Mouse (Mus musculus) heart, postnatal 10 days (tissue): ENCODE data around the gene Eml2. TPM values are rescaled to one million over a fixed set of nuclear protein-coding genes. Genes with fewer than 3 reads are reported as not detected.
A peak's percentile ranks its signal among the peaks of the same experiment; 100 is the strongest.
"Not testable (repeated sequence)": the region's sequence is repeated elsewhere in the genome, so short reads cannot be mapped to it uniquely, and the experiment has no call there.

Experiments
- DNase-seq, 2 experiments: peaks; one replicate each; pipeline ENCODE4 v3.0.0; 2021
- intact Hi-C: fragments of 180-260 bp; cut with DNase I; formaldehyde crosslinking; loops from one replicate; pipeline ENCODE4 v1.15.1; 2025
- total RNA-seq, 2 experiments: library from RNA; stranded (reverse); gene quantifications; 2 replicates each; pipeline ENCODE4 v1.2.3; 2021

Eml2 gene
- total RNA-seq, result 10 to 100 TPM; 47.8 to 56.5 TPM

DNA sequence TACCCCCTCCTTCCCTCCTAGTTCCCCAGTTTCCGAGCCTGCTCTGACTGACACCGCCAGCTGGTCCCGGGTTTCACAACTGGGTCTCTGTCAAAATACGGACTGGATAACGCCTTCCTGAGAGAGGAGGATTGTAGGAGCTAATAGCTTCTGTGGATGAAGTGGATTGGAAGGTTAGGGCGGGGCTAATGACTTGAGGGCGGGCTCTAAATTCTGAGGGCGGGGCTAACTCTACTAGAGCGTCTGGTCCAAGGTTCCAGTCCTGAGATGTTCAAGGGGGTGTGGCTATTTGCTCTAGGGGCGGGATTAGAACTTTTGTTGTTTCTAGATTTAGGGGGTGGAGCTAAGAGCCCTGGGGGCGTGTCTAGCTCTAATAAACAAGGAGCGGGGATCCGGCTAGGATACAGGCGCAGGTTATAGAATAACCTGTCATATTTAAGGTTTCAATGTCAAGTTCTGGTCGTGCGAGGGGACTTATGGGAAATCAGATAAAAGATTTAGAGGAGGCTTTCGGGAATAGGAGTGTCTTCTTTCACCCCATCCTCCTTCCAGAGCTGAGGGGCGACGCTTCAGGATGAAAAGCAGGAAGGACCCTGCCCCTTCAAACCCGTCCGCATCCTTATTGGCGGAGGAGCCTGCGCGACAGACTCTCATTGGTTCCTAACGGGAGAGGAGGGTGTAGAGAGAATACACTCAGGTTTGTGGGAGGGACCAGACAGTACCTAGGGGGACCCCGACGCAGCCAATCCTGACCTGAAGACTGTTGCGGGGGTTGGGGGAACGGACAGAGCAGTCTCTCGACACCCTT is at the start of gene Eml2:
Gene Eml2, plus strand, starts transcription at position 714 of the 808 bp plus-strand sequence.
- no peak for DNase-seq
- intact Hi-C loops, result loop anchor here (5.0 kb wide), 3 partner anchors 106 to 166 kb away; partner anchors contain the start of genes Ercc1, Ppm1n and Rtn2

DNA sequence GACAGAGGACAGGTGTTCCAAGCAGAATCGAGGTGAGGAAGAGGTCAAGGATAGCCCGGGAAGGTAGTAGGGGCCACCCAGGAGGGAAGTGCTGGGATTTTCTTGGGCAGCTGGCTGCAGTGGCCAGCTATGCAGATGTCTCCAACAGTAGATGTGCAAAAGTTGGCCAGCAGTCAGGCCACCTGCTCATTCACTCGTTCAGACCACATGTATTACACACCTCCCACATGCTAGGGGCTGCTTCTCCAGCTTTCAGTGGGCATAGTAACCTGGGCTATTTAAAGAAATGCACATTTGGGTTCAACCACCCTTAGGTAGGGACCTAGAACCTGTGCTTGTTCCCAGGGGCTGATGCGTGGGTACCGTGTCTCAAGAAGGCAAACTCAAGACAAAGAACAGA is 48.5 kb upstream of the Eml2 start:
- intact Hi-C loops, result no loop called here
- no peak for DNase-seq

DNA sequence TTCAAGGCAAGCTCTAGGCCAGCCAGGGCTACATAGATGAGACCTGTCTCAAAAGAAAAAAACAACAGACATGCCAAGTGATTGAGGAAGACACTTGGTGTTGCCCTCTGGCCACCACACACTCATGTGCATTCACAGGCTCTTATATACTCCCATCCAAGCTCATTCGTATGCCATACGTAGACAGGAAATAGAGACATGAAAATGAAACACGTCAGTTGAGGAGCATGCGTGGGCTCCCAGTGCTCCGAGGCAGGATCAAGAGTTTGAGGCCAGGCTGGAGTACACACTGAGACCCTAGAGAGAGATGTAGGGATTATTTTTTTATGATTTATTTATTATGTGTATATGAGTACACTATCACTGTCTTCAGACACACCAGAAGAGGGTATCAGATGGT is 46.8 kb upstream of the Eml2 start:
- intact Hi-C loops, result no loop called here

DNA sequence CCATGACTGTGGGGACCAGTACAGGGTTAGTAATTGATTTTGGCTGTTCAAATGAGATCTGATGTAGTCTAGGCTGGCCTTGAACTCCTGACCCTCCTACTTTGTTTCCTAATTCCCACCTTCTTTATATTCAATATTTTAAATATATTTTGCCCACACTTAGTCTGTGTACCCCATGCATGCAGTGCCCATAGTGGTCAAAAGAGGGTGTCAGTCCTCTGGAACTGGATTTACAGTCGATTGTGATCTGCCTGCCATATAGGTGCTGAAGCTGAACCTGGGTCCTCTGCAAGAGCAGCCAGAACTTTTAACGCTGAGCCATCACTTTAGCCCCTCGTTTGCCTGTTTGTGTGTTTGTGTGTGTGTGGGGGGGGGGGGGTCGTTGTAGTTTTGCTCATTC is 45.6 kb upstream of the Eml2 start:
- intact Hi-C loops, result no loop called here
- peak in 1 of 2 experiments; percentile 24 for DNase-seq

More for the DNA sequence above, 46.8 kb upstream of the Eml2 start:
- no peak for DNase-seq

DNA sequence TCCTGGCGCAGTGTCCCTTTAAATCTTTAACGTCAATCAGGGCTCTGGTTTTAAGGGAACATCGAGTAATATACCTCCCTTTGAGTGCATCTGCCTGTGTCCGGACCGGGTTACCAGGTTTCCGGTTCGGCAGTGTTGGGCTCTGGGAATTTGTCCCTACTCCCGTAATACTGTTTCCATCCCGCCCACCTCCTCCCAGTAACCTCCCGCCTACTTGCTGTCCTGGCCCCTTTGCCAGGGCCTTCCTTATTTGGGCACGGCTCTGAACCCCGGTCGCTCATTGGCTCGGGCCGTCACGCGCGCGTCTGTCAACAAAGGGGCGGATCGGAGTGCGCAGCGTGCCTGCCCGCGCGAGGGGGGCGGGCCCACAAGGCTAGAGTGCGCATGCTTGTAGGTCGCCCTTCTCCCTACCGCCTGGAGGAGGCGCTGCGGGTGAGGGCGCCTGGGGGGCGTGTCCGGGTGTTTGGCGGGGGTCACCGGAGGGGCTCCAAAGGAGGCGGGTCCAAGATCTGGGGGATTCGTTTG is 44.8 kb upstream of the Eml2 start:
- peak; percentile 99 for DNase-seq
- intact Hi-C loops, result no loop called here

DNA sequence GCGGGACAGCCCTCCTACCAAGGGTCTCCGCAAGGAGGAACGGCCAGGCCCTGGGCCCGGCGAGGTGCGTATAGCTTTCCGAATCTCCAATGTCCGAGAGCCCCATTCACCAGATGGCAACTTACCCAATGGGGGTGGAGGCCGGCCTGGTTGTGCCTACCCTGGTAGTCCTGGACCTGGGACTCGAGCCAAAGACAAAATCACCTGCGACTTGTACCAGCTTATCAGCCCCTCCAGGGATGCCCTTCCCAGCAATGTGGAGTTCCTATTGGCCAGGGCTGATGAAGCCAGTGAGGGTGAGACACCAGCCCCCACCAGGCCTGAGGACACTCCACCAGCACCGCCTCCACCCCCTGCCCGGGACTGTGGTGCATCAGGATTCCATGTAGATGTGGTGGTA is 40.1 kb upstream of the Eml2 start:
- DNase-seq, result no peak
- intact Hi-C loops, result no loop called here

DNA sequence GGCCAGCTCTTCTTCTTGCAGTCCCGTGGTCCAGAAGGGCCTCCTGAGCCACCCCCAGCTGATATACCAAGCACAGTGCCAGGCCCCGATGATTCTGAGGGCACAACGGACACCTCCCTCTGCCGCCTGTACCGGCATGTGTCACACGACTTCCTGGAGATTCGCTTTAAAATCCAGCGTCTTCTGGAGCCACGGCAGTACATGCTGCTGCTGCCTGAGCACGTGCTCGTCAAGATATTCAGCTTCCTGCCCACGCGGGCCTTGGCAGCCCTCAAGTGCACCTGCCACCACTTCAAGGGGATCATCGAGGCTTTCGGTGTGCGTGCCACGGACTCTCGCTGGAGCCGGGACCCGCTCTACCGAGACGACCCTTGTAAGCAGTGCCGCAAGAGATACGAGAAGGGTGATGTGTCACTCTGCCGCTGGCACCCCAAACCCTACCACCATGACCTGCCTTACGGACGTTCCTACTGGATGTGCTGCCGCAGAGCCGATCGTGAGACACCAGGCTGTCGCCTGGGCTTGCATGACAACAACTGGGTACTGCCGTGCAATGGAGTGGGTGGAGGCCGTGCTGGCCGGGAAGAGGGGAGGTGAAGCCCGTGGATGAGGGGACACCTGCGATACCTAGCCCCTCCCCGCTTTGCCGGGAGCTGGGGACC is 39.4 kb upstream of the Eml2 start:
- intact Hi-C loops, result no loop called here
- no peak for DNase-seq

DNA sequence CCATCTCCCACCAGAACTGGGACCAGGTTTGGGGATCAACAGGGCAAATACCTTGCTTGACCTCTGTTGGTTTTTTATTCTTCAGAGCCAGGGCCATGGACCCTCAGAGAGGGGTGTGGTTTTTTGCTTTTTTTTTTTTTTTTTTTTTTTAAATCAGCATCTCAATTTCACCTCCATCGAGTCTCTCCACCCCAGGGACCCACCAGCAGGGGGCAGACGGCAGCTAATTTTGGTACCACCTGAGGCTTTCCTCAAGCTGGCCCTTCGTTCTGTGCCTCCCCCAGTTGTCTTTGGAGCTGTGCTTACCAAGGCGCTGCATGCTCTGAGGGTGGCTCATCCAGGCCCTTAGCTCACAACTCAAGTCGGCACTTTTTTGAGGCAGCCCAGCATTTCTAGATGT is 38.8 kb upstream of the Eml2 start:
- DNase-seq, result peak; percentile 51 to 71
- intact Hi-C loops, result no loop called here

DNA sequence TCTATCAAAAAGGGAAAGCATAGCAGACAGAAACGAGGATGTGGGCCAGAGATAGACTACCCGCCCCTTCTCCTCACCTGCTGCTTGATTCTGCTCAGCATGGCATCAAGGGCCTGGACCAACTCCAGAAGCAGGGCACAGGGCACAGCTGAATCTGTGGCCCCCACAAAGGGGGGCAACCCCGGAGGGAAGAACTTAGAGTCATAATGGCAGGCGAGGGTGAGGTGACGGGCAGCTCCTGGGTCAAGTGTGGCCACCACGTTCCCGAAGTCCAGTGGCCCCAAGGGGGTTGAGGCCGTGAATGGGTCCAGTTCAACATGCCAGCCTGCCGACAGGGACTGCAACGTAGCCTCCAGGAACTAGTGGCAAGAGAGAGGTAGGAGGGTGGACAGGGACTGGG is 29.4 kb upstream of the Eml2 start:
- no peak for DNase-seq
- intact Hi-C loops, result no loop called here

DNA sequence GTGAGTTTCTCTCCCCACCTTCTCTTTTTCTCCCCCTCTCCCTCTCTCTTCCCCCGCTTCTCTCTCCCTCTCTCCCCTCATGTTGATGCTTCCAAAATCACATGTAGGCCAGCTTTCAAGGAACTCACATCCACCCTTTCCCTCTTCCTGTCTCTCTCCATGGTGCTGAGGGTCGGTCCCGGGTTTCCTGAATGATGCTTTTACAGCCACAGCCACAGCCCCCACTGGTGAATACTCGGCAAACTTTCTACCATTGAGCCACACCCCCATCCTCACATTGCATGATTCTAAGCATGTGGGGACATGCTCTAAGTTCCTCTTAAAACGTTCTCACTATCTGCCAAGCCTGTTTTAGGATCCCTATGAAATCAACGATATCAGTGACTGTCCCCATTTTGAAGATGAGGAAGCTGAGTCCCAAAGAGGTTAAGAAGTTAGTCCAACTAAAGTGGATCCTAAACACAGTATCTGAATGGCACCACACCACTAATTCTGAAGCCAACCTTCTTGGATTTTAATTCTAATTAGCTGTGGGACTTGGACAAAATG is 28.6 kb upstream of the Eml2 start:
- no peak for DNase-seq
- intact Hi-C loops, result no loop called here

DNA sequence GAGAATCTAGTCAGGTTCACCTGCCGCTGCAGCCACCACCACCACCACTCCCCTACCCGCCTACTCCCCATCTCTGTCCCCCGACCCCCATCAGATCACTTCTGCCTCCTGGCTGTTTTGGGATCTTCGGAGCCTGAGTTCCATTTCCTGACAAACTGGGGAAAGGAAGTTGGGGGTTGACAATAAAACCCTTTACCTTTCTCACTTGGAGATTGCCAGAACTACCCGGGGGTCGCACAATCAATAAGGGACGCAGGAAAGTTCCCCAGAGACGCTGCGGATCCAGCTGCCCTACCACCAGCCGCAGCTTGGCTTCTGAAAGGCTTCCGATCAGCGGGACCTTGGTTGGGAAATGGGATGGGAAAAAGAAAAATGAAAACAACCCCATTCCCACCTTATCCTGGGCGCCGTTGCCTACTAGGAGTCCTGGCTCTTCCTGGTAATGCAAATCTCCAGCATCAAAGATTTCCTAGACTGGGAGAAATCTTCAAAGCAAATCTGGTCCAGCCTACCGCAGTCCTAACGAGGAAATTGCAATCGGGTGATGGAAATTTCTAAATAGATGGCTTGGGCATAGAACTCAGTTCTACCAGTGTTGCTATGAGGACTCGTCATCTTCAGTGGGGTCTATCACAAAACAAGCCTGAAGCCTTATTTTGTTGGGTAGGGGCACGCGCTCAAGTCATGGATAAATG is 27.9 kb upstream of the Eml2 start:
- DNase-seq, result no peak
- intact Hi-C loops, result no loop called here

DNA sequence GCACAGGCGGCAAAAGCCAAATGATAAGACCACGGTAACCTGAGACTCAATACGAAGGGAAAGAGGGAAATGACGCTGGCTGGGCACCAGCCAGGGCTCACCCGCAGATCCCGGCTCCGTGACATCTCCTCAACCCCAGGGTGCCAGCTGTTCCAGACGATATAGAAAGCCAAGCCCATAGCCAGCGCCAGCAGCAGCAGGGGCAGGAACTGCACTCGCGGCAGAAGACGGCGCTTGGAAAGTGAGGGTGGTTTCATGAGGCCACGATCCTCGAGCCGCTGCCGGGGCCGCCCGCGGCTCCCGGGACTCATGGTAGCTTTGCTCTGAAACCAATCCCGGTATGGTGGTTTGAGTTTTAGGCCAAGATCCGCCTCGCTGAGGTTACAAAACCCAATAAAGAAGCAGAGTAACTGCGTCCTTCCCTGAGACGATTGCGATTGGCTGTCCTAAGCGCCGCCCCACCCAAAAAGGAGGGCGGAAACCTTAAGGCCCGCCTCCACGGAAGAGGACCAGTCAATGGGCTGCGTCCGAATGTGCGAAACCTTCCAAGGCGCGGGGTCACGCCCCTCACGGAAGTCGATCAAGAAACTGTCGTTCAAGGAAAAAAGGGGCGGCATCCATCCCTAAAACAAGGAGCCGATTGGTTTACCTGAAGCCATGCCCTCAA is 27.2 kb upstream of the Eml2 start, which contains the start of gene Qpctl:
Gene Qpctl, minus strand, starts transcription at position 417 of the 667 bp plus-strand sequence.
- intact Hi-C loops, result no loop called here
- peak; percentile 99 for DNase-seq

DNA sequence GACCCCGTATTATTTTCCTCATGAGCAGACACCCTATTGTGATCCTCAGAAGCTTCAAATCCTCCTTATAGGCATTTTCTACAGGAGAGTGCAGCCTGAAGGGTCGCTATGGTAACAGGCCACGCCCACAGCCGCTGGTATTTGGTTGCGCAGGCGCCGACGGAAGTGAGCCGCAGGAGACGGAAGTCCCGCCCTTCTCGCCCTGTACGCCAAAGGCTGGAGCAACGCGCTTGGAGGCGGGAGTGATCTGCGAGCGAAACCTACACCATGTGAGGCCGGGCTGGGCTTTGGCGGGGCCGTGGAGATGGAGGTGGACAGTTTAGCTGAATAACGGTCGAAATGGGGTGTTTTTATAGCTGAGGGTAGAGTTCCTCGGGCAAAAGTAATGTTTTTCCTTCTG is 26.6 kb upstream of the Eml2 start, which contains the start of gene Snrpd2:
Gene Snrpd2, plus strand, starts transcription at position 97 of the 400 bp plus-strand sequence.
- intact Hi-C loops, result loop anchor here (2.0 kb wide), 1 partner anchor 81 kb away; no protein-coding TSS in a partner anchor
- DNase-seq, result peak; percentile 98 to 99

DNA sequence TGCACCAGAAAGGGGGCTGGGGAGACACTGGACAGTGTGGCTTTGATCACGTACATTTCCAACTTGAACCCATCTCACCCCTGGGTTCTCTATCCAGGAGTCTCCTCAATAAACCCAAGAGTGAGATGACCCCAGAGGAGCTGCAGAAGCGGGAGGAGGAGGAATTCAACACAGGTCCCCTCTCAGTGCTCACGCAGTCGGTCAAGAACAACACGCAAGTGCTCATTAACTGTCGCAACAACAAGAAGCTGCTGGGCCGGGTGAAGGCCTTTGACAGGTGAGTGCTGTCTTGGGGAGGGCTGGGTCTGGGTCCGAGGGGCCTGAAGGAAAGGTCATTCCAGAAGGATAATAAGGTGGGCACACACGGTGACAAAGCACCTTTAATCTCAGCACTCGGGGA is 25.1 kb upstream of the Eml2 start:
- intact Hi-C loops, result loop anchor here (2.0 kb wide), 1 partner anchor 82 kb away; no protein-coding TSS in a partner anchor
- not testable (repeated sequence) for DNase-seq

DNA sequence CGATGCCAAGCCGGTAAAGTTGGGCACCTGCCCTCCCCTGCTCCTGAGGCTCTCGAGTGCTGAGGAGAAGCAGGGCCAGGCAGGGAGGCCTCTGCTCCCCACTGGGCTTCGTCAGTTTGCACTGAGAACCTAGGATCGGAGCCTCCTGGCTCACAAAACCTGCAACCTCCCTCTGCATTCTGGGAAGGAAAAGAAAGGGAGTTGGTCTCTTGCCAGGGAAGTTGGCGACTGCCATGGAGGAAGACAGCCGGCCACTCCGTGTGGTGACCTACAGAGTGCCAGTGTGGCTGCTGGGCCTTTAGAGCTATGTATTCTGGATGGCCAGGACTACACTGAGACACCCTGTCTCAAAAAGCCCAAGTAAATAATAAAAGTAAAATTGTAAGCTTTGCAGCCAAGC is 21.4 kb upstream of the Eml2 start:
- intact Hi-C loops, result no loop called here
- no peak for DNase-seq

DNA sequence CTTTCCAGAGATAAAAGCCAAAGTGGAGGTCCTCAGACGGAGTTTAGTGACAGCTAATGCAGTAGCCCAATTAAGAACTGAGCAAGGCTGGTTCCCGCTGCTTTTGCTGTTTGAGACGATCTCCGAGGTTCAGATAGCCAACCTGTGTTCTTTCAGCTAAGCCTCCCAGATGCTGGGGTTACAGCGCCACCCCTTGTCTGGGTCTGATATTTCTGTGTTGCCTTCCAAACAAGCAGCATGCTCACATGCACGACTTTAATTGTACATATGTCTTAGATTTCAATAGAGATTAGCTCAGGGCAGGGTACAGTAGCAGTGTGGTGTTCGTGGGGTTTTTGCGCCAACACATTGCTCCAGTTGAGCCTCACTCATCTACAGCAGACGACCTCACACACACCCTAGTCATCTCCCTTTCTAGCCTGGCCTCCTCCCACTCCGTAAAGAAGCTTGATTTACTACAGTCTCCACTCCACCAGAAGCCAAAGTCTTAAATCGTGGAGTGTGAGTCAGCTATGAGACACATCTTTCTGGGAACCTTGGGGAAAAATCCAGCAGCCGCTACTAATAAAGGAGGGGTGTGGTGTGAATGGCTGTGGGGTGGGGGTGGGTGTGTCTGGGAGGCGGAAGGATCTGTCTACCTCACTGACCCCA is 20.3 kb upstream of the Eml2 start:
- intact Hi-C loops, result loop anchor here (2.0 kb wide), 1 partner anchor 53 kb away; no protein-coding TSS in a partner anchor
- peak in 1 of 2 experiments; percentile 42 for DNase-seq

DNA sequence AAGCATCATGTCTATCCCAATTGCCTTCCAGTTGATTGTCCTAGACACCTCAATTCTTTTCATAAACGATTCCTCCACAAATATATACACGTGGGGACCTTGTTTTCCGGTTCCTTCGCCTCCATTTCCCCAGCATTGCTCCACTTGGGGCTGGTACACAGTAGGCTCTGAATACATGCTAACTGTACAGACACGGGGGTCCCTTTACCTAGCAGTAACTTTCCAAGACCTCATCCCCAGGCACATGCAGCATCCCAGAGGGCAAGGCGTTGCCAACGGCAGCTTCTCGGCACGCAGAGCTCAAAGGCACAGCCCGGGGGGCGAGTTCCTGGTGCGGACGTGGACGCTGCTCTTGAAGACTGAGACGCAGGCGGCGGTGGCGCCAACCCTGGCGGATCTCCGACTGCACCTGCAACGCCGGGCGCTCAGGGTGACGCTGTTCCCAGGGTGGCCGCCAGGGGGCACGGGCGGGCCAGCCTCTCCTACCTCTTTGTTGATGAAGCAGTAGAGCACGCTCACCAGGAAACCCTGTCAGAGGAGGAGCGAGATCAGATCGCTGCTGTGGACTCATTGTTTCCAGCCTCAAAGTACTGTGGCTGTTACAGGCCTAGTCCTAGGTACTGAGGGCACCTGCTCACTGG is 18.9 kb upstream of the Eml2 start:
- intact Hi-C loops, result loop anchor here (1.0 to 2.0 kb wide), 2 partner anchors 16 to 52 kb away; no protein-coding TSS in a partner anchor
- DNase-seq, result peak; percentile 94 to 95

DNA sequence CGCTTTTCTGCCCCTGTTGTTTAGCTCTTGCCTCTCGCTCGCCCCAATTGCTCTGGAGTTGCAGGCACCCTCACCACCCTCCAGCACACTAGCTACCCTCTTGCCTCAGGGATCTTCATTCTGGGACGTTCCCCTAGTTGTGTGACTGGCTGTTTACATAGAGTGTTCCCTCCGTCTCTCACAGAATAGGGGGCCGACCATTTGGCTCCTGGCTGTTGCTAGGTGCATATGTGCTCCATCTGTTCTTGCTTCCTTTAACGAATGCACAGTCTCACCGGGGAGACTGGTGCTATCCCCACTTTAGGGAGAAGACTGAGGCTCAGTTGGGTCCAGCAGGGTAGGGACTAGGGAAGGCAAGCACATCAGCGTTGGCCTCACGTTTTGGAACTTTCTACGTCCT is 17.6 kb upstream of the Eml2 start:
- intact Hi-C loops, result no loop called here
- DNase-seq, result no peak

DNA sequence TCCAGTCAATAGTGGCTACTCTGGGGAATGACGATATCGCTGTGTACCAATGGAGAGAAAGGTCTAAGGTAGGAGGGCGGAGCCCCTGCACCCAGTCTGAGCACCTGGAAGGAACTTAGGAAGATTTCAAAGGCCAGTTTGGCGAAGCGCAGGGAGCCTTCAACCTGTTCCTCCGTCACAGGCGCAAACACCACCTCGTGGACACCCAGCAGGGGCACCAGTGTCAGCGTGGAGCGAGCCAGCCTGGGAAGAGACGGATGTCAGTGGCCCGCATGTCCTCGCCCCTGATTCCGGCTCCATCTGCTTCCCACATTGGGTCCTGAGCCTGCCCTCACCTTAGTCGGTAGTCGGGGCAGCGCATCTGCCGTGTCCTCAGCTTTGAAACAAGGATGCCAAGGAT is 16.8 kb upstream of the Eml2 start:
- no peak for DNase-seq
- intact Hi-C loops, result no loop called here
